Mouse (Mus musculus) limb, embryonic 14.5 days (tissue): ENCODE measurements around the gene Gpr89. TPM values are rescaled to one million over a fixed set of nuclear protein-coding genes. Genes with fewer than 3 reads are reported as not detected.

Source experiments
- ATAC-seq: fragments of 200-750 bp; cut with Nextera tagmentation; 2 replicates; pipeline ENCODE4 v1.8.0; 2017; ENCODE audit warnings: low read depth, moderate number of reproducible peaks, moderate TSS enrichment; ENCODE audit not compliant: low FRiP score
- DNase-seq: peaks from one replicate; pipeline ENCODE4 v3.0.0-alpha.2; 2015; ENCODE audit warnings: low spot score
- H3K27ac ChIP-seq: fragments of 300-500 bp; sonication (generic); replicated peaks from 2 replicates; pipeline ENCODE4 v1.5.1; 2014; ENCODE audit warnings: low read depth, mild to moderate bottlenecking, low read length, moderate library complexity, mixed read lengths
- H3K27me3 ChIP-seq: fragments of 300-500 bp; sonication (generic); 2 replicates; pipeline ENCODE4 v1.6.1; 2014; ENCODE audit warnings: low read length, mixed read lengths; ENCODE audit not compliant: control insufficient read depth, insufficient read depth
- H3K36me3 ChIP-seq: fragments of 300-500 bp; sonication (generic); 2 replicates; pipeline ENCODE4 v1.6.1; 2014; ENCODE audit warnings: mild to moderate bottlenecking, low read length, moderate library complexity, mixed read lengths; ENCODE audit not compliant: control insufficient read depth, insufficient read depth
- H3K4me1 ChIP-seq: fragments of 300-500 bp; sonication (generic); 2 replicates; pipeline ENCODE4 v1.6.1; 2014; ENCODE audit warnings: antibody characterized with exemption, low read length, mixed read lengths; ENCODE audit not compliant: control insufficient read depth, insufficient read depth
- H3K4me2 ChIP-seq: fragments of 300-500 bp; sonication (generic); replicated peaks from 2 replicates; pipeline ENCODE4 v1.6.1; 2014; ENCODE audit warnings: low read depth, mild to moderate bottlenecking, low read length, moderate library complexity; ENCODE audit not compliant: severe bottlenecking
- H3K4me3 ChIP-seq: fragments of 300-500 bp; sonication (generic); replicated peaks from 2 replicates; pipeline ENCODE4 v1.5.1; 2014; ENCODE audit warnings: low read length
- H3K9ac ChIP-seq: fragments of 300-500 bp; sonication (generic); 2 replicates; pipeline ENCODE4 v1.6.1; 2014; ENCODE audit warnings: mild to moderate bottlenecking, low read depth, low read length, moderate library complexity; ENCODE audit not compliant: severe bottlenecking
- H3K9me3 ChIP-seq: fragments of 300-500 bp; sonication (generic); 2 replicates; pipeline ENCODE4 v1.6.1; 2016; ENCODE audit warnings: low read length; ENCODE audit not compliant: control insufficient read depth
- POLR2A ChIP-seq: fragments of 200-500 bp; IDR thresholded peaks from 2 replicates; pipeline ENCODE4 v1.8.0; 2012; ENCODE audit warnings: inconsistent platforms, mild to moderate bottlenecking, moderate library complexity, borderline replicate concordance; ENCODE audit not compliant: insufficient read depth, insufficient read length; ENCODE audit errors: extremely low read depth
- WGBS: fragments of 180-500 bp; shearing (Covaris S2); extraction: QIAGEN DNeasy Blood & Tissue Kit; methylation state at CpG from one replicate; pipeline ENCODE4 v1.1.7; 2014; 5-methylcytosine and 5-hydroxymethylcytosine counted together
- polyA plus RNA-seq, 2 experiments: library from polyadenylated mRNA; depleted of rRNA in 1 of 2; stranded (reverse) in 1 of 2; unstranded in 1 of 2; fragments of >200 nt; fragmentation: Nextera tagmentation in 1 of 2; extraction: Ambion mirVana in 1 of 2; gene quantifications; 2 replicates each; pipeline versions ENCODE4 v1.2.1 to v1.2.3; 2012 to 2014

Gpr89 gene
- polyA plus RNA-seq, 2 experiments: 15.8 to 43.5 TPM

- 75% methylated on average over 4 of the region's 4 CpGs for WGBS
- no peaks in the 10 kb centered on the region for H3K9me3 ChIP-seq
- ATAC-seq (no peak), DNase-seq (no peak)
- no peak overlapping the region for H3K4me3 ChIP-seq
- no peak overlapping the region for H3K9ac ChIP-seq
- H3K27ac ChIP-seq: no peak overlapping the region
- no peaks in the 10 kb centered on the region for H3K36me3 ChIP-seq
- H3K4me2 ChIP-seq: no peak overlapping the region
- H3K27me3 ChIP-seq: no peaks in the 10 kb centered on the region
- no peak for TF ChIP-seq POLR2A
- no peaks in the 10 kb centered on the region for H3K4me1 ChIP-seq
These were observed 50.8 kb downstream of the Gpr89 start for GRCm38 (mm10) chr3:96854376-96854775.

DNA sequence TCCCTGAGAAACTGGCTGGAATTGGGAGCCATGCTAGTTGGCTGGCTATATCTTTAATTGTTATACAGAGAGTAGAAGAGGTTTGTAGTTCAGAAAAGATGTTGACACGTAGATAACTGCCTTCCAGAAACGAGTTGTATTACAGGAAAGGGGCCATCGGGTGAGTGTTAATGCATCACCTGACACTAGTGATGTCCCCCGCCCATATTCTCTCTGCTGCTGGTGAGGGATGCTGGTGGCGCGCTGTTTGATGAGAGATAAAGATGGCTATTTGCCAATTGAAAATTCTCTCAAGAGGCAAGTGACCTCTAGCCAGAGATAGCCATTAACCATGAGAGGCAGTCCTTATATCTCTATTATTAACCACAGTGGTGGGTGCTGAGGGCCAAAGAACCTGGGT, 52.6 kb downstream of the Gpr89 start:
- Histone ChIP-seq H3K4me2 (no peak overlapping the region), H3K4me3 (no peak overlapping the region), H3K9ac (no peak overlapping the region), H3K27me3 (no peaks in the 10 kb centered on the region), H3K4me1 (no peaks in the 10 kb centered on the region), H3K36me3 (no peaks in the 10 kb centered on the region), H3K27ac (no peak overlapping the region), H3K9me3 (no peaks in the 10 kb centered on the region)
- ATAC-seq (no peak), DNase-seq (no peak)
- no peak for TF ChIP-seq POLR2A
- WGBS: 64% methylated on average over 6 of the region's 6 CpGs

GRCm38 (mm10) chr3:96849168-96849727, 55.9 kb downstream of the Gpr89 start:
- Histone ChIP-seq H3K27me3 (no peaks in the 10 kb centered on the region), H3K27ac (no peak overlapping the region), H3K4me1 (no peaks in the 10 kb centered on the region), H3K4me2 (no peak overlapping the region), H3K36me3 (no peaks in the 10 kb centered on the region), H3K9ac (no peak overlapping the region), H3K4me3 (no peak overlapping the region), H3K9me3 (no peaks in the 10 kb centered on the region)
- 69% methylated on average over 2 of the region's 2 CpGs for WGBS
- no peak for ATAC-seq
- no peak for DNase-seq
- no peak for TF ChIP-seq POLR2A

- no peak overlapping the region for H3K27ac ChIP-seq
- H3K36me3 ChIP-seq: no peaks in the 10 kb centered on the region
- H3K4me1 ChIP-seq: no peaks in the 10 kb centered on the region
- 89% methylated on average over 7 of the region's 8 CpGs for WGBS
- H3K4me2 ChIP-seq: no peak overlapping the region
- DNase-seq (no peak), ATAC-seq (no peak)
- no peaks in the 10 kb centered on the region for H3K27me3 ChIP-seq
- no peak overlapping the region for H3K4me3 ChIP-seq
- H3K9me3 ChIP-seq: no peaks in the 10 kb centered on the region
- no peak overlapping the region for H3K9ac ChIP-seq
- no peak for TF ChIP-seq POLR2A
These were observed 56.7 kb downstream of the Gpr89 start for GRCm38 (mm10) chr3:96848470-96848869.

GRCm38 (mm10) chr3:96847661-96848060, 57.5 kb downstream of the Gpr89 start:
- 18% methylated on average over 6 of the region's 6 CpGs for WGBS

GRCm38 (mm10) chr3:96846985-96847384, 58.2 kb downstream of the Gpr89 start:
- no peak overlapping the region for H3K27ac ChIP-seq
- H3K4me1 ChIP-seq: no peaks in the 10 kb centered on the region
- WGBS: 85% methylated on average over 12 of the region's 12 CpGs
- no peaks in the 10 kb centered on the region for H3K27me3 ChIP-seq
- H3K9ac ChIP-seq: no peak overlapping the region
- H3K9me3 ChIP-seq: no peaks in the 10 kb centered on the region
- ATAC-seq (no peak), DNase-seq (no peak)
- H3K4me2 ChIP-seq: no peak overlapping the region
- TF ChIP-seq POLR2A: no peak
- no peaks in the 10 kb centered on the region for H3K36me3 ChIP-seq
- H3K4me3 ChIP-seq: no peak overlapping the region

More at GRCm38 (mm10) chr3:96847661-96848060, 57.5 kb downstream of the Gpr89 start:
- H3K9me3 ChIP-seq: no peaks in the 10 kb centered on the region
- H3K27ac ChIP-seq: no peak overlapping the region
- no peak for DNase-seq
- no peaks in the 10 kb centered on the region for H3K4me1 ChIP-seq
- H3K36me3 ChIP-seq: no peaks in the 10 kb centered on the region
- no peak for ATAC-seq
- H3K27me3 ChIP-seq: no peaks in the 10 kb centered on the region
- no peak overlapping the region for H3K9ac ChIP-seq
- no peak for TF ChIP-seq POLR2A
- no peak overlapping the region for H3K4me2 ChIP-seq
- H3K4me3 ChIP-seq: no peak overlapping the region
